Mouse (Mus musculus) activated CD4-positive, CD25-positive, alpha-beta regulatory T cell (primary cell): ENCODE data around the gene Ndufa9. TPM values are rescaled to one million over a fixed set of nuclear protein-coding genes. Genes with fewer than 3 reads are reported as not detected.

Source experiments
- polyA plus RNA-seq, 2 experiments: library from polyadenylated mRNA; unstranded; fragments of 100-300 nt; shearing (Covaris generic); gene quantifications; one replicate each; pipeline ENCODE4 v1.2.1; 2017

The Ndufa9 gene
- 100 to 1,000 TPM; 154 to 162 TPM for polyA plus RNA-seq

DNA sequence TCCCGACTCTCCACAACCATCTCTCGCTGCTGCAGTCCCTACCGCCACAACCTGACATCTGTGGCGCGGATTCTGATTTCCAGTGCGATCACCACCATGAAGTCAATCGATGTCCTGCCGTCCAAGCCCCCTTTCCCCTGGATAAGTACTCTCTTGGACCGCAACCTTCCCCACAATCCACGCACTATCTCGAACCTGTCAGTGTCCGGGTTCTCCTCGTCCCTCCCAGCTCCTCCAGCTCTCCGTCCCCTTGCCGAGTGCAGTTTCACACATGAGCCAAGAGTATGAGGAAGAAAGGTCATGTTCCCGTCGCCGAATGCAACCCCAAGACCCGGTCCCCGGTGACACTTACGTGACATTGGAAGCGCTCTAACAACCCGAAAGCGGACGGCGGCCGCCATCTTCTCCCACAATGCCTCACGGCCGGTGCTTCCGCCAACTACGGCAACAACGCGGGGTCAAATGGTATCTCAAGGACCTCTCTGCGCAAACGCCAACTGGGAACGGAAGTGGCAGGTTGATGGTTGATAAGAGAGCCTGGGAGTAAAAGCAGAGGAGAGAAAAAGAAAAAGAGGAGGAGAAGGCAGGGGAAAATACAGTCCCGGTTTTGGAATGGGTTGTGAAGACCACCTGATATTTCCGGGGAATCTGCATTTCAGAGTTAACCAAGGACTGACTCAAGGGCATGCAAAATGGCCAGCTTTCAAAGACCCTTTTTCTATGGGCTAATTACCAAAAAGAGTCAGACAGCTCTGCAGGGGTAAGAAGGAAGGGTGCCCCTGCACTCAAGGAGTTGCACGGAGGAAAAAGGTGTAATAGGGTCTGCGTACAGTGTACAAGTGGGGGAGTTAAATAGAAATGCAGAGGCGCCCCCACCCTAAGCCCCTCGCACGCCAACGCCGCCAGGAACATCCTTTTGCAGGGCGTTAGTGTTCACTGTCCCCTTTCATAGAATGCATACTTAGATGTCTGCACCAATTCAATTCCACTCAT is at the start of gene Ndufa9:
Gene Ndufa9, minus strand, starts transcription at position 425 of the 993 bp plus-strand sequence.

DNA sequence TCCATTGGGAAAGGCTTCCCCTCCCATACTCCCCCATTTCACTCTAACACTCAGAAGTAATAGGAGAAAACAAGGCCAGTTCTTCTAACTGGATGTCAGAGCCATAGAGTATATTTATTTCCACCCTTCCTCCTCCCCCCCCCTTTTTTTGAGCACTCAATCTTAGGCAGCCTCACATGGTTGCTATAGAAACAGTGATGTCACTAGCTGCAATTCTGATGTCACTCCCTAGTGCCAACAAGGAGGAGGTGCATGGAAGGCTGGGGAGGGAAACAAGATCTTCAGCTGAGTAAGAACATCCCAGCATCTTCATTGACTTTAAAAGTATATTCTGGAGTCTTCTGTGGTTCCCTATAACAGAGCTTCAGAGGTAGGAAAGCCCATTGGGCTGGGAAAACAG is 3.9 kb upstream of the Ndufa9 start, which contains the start of gene Akap3:
Gene Akap3, plus strand, starts transcription at position 218 of the 400 bp plus-strand sequence.

Other genes starting within 250 kb of the Ndufa9 start
- under 1 TPM in 1 of 2 experiments, not detected in 1; 0.21 TPM for gene Kcna1, start 202.8 kb downstream of the Ndufa9 start, polyA plus RNA-seq
- not detected for gene Kcna6, start 108.5 kb downstream of the Ndufa9 start, polyA plus RNA-seq
- under 1 TPM in 1 of 2 experiments, not detected in 1; 0.16 TPM for gene Akap3, start 4.0 kb upstream of the Ndufa9 start, polyA plus RNA-seq
- under 1 TPM; 0.38 to 0.56 TPM for gene Dyrk4, start 72.7 kb upstream of the Ndufa9 start, polyA plus RNA-seq
- 10 to 100 TPM in 1 of 2 experiments, 1 to 10 TPM in 1; 8.4 to 11.0 TPM for gene Rad51ap1, start 90.5 kb upstream of the Ndufa9 start, polyA plus RNA-seq
- gene D6Wsu163e, start 90.8 kb upstream of the Ndufa9 start, polyA plus RNA-seq, result 1 to 10 TPM; 7.6 to 9.1 TPM
- under 1 TPM in 1 of 2 experiments, not detected in 1; 0.05 TPM for gene Fgf6, start 166.4 kb upstream of the Ndufa9 start, polyA plus RNA-seq
- gene Fgf23, start 223.8 kb upstream of the Ndufa9 start, polyA plus RNA-seq, result under 1 TPM in 1 of 2 experiments, not detected in 1; 0.61 TPM